Mouse (Mus musculus) embryo, embryonic 10.5 days (tissue): Measurements from ENCODE around the gene Vwce.

Experiments
- DNase-seq: peaks from one replicate; pipeline ENCODE4 v3.0.0-alpha.2; 2015; ENCODE audit warnings: low spot score

Gene Vwce

DNA sequence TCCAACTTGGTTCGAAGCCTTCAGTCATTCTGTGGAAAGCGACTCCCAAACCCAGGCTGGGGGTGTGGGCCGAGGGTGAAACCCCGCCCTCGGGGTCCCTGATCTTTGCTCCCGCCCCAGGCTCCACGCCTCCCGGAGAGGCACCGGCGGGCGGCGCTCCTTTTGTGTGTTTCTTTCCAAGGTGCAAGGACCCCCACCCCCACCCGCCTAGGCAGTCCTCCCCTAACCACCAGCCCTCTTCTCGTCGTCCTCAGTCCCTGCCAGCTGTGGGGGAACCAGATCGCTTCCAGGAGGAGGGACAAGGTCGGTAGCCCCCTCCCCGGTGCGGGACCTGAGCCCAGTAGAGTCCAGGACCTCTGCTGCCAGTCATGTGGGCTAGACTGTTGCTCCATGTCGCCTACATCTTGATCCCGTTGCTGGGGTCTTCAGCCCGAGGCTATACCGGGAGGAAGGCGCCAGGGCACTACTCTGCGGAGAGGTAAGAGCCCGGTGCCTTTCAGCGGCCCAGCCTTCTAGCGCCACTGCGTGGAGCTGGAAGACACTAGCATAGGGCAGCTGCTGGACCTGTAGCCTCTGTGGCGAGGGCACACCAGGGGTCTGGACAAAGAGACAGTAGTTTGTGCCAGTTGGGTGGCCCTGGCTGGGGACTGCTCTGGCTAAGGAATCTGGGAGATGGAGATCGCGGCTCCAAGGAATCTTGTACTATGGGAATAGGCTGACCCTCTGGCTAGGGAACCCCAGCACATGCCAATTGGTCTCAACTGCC lies at the start of gene Vwce:
Vwce (plus strand) TSS at position 108 of the 766 bp plus-strand sequence.
- peak; percentile 77 for DNase-seq

DNA sequence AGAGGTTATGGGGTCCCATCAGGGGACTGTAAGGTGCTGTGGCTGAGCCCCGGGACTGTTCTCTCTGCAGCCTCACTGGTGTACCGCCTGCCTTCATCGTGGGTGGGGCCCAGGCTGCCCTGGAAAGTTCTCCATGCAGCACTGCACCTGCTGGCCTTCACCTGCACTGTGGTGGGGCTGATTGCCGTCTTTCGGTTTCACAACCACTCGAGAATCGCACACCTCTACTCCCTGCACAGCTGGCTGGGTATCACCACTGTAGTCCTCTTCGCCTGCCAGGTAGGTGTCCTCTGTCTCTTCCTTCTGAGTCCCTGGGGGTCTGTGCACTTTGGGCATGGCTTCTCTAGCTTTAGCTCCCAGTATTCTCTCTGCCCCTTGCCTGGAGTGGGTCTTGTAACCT lies 48.9 kb upstream of the Vwce start:
- DNase-seq = no peak

DNA sequence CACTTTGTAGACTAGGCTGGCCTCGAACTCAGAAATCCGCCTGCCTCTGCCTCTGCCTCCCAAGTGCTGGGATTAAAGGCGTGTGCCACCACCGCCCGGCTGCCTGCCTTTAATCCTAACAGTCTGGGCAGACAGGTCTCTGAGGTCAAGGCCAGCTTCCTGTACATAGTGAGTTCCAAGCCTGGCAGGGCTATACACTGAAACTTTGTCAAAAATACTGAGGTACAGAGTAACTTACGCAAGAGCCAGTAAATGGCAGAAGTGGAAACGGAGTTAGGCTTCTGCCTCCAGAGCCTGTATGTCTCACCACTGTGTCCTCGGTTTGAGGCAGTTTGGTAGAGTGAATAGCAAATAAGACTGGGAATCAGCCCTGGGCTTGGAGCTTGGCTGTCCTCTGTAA lies 46.8 kb upstream of the Vwce start:
- DNase-seq = no peak

DNA sequence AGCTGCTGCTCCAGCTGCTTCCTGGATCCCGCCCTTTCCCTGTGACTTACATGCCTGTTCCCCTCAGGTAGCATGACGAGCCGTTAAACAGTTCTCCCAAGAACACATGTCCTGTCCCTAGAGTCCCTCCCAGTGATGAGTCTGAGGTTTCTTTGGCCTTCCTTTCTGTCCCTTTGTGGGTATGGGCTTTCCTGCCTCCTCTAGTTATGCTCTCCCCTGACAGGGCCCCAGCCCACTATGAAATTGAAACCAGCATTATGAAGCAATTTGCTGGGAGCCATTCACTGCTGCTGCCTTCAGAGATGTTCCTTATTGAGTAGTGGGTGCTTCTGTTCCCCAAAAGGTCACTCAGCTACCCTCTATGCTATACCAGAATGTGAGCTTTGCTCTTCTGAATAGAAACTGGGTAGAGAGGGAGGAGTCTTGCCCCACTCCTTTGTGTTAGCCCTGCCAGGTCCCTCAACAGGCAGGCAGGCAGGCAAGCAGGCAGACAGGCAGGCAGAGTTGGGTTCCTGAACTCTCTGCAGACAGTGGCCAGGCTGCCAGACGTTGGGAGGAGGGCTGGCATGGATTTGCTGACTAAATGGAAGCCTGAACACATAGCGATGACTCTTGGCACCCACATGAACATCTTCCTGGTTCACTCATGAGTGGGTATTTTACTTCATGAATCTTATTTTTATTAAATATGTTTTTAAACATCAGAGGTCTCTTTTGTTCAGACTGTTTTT lies 44.7 kb upstream of the Vwce start:
- DNase-seq = no peak

DNA sequence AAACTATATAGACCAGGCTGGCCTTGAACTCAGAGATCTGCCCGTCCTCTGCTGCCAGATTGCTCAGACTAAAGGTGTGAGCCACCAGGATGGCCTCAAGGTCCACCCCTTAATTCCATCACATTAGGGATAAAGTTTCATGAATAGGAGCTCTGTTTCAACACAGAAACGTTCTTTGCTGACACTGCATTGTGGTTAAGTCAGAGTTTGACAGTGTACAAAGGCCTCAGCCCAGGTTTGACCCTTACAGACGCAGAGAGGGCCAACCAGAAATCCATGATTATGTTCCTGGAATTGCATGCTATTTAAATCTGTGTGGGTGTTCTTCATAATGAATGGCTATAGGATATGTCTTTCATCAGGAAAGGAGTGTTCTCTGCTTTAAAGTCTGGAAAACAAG lies 43.7 kb upstream of the Vwce start:
- DNase-seq = no peak

DNA sequence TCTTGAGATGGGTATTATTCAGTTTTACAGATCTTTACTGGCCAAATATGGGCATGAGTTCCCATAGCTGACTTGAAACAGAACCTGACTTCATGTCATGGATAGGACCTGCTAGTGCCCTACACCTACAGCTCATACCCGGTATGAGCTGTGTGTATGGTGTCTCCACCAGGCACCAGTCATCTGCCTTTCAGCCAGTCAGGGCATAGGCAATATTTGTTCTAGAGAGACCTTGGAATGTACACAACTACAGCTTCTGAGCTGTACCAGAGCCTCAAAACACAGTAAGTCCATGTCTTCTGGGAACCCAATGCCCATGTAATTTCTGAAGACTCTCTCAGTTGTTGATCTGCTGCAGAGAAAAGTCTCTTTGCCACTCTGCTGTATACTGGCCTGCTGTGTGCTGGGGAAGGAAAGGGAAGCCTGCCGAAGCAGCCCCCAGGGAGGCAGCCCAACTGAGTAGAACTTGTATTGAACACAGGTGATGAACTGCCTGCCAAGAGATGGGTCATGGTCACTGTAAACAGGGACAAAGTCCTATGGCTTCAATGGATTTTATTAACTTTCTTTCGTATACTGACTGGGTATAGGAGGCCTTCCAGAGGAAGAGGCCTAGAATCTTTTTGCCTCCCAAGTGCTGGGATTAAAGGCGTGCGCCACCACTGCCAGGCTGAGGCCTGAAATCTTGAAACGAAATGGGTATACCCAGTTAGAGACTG lies 42.2 kb upstream of the Vwce start:
- no peak for DNase-seq

DNA sequence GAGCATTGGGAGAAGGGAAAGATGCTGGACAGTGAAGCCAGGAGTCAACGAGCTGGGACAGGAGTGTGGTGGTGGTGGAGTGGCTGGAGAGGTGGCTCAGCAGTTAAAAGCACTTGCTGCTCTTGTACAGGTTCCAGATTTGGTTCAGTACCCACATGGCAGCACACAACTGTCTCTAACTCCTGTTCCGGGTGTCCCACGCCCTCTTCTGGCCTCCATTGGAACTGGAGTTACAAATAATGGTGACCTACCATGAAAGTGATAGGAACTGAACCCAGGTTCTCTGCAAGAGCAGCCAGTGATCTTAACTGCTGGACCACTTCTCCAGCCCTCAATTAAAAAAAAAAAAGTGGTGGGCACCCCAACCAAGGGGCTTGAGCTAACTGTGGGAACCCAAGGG lies 35.8 kb upstream of the Vwce start:
- DNase-seq = peak; percentile 9

DNA sequence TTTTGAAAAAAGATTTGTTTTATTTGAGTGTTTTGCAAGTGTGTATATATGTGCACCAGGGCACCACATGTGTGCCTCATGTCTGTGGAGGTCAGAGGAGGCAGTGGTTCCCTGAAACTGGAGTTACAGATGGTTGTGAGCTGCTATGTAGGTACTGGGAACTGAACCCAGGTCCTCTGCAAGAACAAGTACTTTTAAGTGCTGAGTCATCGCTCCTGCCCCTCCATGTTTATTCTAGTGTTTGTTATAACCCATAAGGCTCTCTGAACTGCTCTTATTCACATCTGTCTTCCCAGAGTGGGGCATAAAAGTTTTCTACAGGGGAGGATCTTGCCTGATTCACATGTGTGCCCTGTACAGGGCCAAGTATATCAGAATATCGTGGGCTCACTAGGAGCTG lies 34.4 kb upstream of the Vwce start:
- no peak for DNase-seq

DNA sequence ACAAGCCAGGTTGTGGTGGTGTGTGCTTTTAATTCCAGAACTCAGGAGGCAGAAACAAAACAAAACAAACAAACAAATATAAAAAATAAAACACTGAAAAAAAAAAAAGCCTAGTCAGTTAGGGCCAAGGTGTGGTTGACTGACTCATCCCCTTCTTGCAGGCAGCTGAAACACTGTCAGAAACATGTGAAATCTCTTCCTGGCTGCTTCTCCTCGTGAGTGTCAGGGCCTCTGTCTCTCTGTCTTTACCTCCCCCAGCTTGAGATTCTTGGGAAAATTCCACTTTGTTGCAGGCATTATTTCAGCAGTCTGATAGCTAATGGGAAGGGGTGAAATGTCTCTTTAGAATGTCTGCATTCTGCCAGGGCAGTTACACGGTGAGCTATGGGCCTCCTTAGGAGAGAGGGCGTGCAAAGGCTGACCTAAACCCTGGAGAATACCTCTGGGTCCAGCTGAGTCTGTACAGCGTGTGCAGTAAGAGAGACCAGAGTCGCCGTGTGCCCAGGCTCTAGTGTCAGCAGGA lies 31.7 kb upstream of the Vwce start:
- DNase-seq = no peak

DNA sequence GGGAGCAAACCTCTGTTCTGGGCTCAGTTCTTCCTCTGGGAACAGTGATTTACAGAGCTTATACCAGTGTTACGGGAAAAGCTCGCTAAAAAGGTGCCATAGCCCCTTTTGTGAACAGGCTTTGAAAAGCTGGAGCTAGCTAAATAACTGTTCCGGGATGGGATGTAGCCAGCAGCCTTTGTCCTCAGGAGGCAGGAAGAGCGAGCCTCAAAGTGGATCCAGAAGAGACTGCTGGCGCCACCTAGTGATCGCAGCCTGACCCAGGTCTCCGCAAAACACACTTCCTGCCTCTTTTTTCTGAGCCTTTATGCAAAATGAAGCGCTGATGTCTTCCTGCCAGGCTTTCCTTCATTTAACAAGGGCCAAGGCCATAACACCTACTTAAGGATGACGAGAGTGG lies 31.2 kb upstream of the Vwce start:
- DNase-seq = peak; percentile 96

DNA sequence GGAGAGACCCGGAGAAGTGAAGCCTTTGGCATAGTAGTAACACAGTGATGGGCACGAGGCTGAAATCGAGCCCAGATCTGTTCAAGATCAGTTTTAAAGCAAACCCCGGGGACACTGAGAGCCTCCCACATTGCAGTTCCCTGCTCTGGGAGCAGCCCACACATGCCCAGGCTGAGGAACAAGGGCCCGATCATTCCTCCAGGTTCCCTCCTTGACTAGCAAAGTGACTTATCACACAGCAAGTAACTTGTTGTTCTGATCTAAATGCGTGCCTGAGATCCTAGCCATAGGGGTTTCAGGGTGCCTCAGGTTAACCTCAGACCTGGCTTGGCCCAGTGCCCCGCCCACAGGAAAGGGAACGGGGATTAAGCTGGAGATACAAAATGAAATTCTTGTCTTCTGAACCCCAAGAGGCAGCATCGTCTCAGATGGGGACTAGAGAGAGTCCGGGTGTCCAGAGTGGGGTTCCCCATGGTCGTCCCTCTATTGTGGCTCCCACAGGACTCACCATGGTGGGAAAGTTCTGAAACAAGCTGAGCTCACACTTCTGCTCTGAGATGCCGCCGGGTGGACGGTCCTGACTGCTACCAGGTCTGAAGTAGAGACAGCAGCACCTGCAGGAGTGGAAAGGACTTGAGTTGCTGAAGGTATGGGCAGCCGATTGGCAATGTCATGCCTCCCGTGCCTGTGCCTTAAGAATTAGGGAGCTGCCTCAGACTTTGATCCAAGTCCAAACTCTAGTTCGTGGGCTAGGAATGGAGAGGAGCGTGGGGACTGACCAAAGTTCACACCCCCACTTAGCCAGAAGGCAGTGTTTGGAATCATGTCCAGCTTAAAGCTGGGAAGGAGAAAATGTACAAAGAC lies 30.1 kb upstream of the Vwce start:
- DNase-seq = no peak

DNA sequence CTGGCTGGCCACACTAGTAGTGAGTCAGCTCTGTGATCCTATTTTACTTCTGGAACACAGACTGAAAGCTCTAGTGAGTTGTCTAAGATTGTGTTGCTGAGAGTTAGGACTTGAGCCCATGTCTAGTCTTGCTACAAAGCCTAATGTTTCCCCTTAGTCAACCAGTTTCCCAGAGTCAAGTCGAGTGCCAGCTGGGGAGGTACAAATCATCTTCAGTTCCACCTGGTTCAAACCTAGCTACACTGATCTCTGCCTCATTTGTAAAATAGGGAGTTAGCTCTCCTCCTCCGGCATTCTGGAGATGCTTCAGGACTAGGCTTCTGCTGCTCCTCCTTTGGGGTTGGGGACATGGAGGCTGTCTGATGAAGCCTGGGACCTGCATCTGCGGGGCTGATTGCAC lies 29.5 kb upstream of the Vwce start:
- DNase-seq = no peak

DNA sequence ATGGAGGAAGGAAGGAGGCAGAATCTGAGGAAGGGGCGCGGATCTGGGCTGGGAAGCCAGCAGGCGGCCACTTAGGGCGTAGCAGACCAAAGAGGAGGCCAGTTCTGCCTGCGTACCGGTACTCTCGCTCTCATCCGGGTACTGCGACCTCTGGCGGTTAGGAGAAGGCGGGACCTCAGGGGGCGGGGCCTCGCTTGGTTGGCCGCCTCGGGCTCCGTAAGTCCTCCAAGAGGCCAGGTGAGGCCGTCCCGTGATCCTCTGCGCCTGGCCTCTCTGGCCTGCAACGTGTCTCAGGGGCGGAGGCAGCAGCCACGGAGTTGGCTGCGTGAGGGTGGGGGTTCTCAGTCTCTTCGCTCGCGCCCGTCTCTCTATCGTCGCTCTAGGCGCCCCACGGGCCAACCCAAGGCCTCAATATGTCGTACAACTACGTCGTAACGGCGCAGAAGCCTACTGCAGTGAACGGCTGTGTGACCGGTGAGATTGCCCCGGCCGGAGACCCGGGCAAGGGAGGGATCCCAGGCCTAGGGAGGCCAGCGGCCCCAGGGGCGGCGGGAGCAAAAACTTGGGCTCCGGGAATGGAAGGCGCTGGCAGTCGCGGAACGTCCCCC lies 28.6 kb upstream of the Vwce start, which contains the start of the genes Ddb1 and Tkfc:
Ddb1 (plus strand) TSS at position 35 of the 608 bp plus-strand sequence.
Tkfc (minus strand) TSS at position 362 of the 608 bp plus-strand sequence.
- DNase-seq = peak; percentile 100

DNA sequence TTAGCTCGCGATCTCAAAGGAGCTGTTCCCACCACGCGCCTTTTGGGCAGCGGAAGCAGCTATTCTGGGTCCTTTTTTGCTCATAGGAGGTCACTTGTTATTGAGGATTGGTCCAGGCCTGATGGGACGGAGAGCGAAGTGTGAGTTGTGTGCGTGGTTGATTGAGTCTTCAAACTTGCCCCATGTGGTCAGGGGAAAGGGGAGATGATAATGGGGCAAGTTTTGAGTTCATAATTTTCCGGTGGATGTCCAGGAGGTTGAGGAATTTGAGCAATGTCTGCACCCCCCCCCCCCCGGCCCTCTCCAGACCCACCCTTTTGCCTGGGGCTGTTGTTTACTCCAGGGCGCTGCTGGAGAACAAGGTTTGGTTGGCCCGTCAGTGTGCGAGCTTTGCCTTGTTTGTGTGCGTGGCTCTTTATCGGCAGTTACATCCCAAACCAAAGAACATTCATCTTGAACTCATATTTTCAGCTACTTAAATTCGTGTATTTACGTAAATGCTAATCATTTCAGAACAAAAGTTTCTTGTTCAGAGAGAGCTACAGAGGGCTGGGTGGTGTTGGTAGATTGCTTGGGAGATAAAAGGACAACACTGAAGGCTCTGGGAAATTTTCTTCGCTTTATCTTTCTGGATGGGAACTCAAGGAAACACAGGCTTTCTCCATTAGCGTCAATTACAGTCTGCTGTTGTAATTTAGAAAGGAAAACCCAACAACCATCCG lies 28.0 kb upstream of the Vwce start:
- no peak for DNase-seq

DNA sequence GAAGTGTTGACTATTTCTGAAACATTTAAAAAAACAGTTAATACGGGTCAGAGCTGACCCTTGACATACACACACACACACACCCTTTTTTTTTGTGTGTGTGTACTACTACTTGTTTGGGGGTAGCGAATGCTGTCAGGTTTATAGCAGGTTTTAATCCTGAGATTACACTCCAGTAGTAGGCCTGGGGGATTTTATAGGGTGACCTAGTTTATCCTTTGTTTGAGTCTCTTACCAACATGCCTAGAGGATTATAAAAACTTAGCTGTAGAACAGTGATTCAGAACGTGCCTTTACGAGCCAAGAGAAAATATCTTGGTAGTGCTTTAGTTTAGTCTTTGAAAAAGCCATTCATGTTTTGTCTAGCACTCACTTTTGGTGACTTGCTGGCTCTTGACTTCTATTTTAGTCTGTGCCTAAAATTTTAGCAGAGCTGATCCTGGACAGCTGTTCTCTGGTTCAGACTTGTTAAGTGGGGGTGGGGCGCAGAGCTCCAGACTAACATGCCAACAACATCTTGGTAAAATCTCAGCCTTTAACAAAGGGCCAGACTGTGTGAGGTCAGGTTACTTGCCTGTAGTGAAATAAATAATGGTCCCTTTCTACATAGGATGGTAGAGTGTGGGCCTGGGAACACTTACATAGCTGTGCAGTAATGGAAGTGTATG lies 25.3 kb upstream of the Vwce start:
- no peak for DNase-seq

DNA sequence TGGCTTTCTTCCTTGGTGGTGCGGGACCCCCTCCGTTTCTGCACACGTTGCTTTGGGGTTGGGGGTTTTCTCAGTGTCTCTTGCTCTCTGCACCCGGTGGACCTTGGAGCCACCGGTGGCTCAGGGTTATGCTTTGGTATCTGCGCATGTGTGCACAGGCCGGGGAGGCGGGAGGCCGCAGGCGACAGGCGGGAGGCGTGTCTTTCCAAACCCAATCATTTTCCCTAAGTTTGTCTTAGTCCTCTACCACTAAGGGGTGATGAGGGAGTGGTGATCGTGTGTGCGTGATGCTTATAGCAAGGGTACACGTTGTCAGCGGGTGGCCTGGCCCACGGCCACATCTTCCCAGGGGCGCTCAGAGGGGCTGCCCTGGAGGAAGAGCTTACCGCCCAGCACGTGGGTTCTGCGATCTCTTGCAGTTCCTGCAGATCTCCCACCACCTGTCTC lies 882 bp downstream of the Vwce start:
- DNase-seq = peak; percentile 70

DNA sequence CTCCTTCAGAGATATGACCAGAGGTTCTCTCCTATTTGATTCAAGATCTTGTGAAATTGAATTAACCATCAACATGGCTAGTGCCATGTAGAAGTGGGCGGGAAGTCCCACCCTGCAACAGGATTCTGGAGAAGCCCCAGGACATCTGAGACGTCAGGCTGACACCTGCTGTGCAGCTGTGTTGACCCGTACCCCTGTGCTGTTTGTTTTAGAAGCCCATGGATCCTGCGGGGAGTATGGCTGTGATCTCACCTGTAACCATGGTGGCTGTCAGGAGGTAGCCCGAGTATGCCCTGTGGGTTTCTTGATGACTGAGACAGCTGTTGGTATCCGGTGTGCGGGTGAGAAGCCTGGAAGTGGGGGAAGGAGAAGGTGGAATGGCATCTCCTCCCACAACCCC lies 3.8 kb downstream of the Vwce start:
- no peak for DNase-seq

DNA sequence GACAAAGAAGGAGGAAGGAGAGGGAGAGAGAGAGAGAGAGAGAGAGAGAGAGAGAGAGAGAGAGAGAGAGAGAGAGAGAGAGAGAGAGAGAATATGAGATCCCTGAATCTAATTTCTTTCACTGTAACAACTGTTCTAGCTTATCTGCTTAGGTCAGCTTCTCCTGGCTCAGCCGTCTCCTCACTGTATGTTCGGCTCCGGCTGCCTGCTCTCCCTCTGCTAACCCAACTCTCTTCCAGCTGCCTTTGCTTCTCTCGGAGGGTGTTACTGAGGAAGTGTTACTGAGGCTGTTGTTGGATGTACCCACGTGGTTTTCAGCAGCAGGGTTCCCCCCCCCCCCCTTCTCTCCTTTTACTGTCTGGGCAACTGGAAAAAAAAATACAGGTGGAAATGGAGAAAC lies 6.1 kb downstream of the Vwce start:
- peak; percentile 7 for DNase-seq

DNA sequence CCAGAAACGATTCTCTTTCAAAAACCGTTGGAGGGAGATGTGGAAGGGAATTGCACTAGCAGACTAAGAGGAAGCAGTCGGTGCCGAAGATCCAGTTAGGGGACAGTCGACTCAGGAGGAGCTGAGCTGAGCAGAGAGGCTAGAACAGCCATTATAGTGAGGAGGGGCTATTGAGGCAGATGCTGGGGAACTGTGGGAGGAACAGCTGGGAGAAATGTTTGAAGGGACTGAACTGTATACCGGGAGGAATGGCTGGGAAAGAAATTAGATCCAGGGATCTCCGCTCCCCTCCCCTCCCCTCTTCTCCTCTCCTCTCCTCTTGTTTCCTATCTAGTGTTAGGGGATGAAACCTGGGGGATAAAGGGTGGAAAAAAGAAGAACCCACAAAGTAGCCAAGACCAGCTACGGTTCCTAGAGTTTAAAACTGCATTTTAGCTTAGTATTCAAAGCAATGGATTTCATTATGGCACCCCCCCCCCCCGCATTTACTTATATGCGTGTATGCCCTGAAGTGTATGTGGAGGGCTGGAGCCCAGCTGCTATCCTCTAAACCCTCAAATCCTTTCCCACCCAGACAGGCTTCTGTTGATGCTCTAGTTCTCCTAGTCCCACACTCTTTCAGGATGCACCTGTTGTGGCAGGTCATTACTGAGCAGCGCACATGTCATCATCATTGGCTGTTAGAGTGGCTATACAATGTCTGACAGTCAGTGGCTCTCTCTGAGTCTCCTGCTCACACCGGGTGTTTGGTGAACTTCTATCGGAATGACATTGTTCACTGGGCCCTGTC lies 6.8 kb downstream of the Vwce start:
- DNase-seq = peak; percentile 14
